Mouse (Mus musculus) left cerebral cortex, adult 9 months (tissue): ENCODE data around the gene Gm49396.

Experiments
- DNase-seq, 2 experiments: peaks; one replicate each; pipeline ENCODE4 v3.0.0; 2022; ENCODE audit warnings: low spot score in 2 of 2

The Gm49396 gene

DNA sequence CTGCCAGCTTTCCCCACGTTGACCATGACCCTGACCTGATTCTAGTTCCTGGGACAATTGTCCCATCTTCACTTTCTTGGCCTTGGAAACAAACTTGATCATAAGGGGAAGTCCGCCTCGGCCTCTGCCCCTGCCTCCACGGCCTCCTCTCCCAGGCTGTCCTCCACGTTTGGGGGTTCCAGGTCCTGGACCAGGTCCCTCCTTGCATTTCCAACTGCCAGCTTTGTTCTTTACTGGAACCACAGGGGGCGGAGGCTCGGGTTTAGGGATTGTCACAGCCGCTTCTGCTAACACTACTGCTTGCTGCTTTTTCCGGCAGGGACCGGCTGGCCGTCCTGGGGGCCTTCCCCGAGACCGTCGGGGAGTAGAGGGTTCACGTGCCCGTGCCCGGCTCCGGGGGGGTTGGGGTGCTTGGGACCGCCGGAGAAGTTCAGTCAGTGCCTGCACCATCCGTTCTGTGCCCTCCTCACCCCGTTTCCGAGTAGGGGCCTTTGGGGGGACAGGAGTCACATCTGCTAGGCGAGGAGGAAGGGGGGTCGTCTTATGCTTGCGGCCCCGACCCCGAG, 23.4 kb downstream of the Gm49396 start:
- no peak for DNase-seq

DNA sequence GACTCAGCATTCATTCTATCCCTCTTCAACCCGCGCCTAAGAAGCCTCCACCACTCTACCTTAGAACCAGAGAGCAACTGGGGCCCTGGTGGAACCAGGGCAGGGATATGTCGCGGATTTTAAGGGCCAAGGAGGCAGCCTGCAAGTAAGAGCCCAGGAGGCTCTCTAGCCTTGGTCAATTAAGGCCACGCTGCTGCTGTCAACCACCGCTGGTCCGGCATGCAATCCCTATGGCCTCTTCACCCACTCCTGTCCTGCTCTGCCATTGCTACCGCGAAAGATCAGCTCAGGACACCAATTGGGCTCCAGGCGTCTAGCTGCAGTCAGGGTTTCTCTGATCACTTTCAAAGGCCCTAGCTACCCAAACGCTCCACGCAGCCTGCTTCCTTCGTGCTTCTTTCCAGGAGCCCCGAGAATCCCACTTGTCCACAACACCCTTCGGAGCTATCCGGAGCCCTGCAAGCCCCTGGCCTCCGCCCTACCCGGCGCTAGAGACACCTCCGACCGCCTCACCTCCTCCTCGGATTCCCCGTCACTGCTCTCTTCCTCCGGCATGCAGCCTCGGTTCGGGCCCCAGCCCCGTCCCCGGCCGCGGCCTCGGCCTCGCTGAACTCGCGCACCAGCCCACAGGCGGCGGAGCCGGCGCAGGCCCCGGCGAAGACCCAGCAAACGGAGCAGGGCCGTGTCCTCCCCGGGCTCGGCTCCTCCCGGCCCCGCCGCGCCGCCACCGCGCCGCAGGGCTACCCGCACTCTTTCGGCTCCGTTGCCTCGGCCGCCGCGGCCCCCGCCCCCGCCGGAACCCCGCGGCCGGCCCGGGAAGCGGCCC, 24.9 kb downstream of the Gm49396 start:
- peak in 1 of 2 experiments; percentile 48 for DNase-seq

DNA sequence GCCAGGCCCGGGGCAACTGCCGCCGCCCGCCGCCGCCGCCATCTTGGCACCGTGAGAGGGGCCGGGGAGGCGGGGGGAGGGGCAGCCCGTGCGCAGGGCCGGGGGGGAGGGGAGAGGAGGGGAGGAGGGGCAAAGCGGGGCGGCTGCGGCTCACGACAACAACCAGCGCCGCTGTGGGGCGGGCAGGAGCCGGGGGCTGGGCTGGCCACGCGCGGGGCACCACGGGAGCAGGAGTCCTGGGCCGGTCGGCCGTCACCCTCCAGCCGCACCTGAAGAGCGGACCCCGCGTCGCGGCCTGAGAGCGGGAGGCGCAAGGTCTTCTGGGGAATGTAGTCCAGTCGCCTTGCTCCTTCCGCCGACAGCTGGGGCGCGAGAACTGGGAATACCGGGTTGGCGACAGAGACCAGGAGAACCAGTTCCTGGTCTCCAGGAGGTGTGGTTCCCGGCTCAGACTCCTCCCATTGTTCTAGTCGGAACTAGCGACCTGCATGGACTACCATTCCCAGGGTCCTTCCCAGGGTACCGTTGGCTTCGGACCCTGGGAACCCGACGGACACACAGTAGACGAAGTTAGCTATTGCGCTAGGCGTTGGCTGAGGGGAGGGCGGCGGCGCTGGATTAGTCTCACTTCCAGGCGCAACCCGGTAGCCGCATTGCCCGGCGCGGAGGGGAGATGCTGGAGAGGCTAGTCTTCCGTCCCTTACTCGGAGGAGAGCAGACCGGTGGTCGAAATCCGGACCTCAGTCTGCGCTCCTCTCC, 25.7 kb downstream of the Gm49396 start, which contains the start of gene Kmt2b:
Kmt2b (minus strand) TSS at position 51 of the 759 bp plus-strand sequence.
- peak; percentile 96 to 97 for DNase-seq

DNA sequence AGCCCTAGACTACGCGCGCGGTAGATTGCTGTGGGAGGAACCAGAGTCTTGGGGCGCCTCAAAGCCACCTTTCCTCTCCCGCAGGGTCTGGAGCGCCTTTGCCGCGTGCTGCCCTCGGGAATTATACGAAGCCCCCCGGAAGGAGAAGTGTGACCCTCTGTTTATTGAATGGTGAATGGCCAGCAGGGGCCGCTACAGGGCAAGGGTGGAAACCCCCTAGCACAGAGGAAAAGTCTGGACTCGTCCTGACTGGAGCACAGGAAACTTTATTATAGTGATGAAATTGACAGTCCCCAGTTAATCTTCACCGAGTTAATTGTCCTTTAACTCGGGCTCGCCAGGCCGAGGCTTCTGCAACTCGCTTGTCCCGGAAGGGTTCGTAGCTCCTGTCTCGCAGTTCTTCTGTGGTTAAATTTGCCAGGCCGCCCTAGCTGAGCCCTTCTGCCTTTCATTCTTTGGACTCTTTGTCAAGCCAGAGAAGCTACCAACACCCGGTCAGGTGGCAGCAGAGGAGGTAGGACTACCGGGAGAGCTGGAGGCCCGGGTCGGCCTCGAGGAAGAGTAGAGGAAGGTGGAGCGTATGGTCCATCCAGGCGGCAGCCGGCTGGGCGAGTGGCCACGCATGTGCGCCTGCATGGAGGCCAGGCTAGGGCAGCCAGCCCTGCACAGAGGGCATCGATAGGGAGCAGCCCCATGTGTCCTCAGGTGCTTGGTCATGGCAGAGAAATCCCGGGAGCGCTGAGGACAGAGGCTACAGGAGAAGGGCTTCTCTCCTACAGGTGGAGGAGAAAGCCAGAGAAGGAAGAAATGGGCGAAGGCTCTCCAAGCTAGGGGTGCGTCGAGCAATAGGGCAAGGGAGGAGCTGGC, 26.5 kb downstream of the Gm49396 start:
- DNase-seq, result peak in 1 of 2 experiments; percentile 79

DNA sequence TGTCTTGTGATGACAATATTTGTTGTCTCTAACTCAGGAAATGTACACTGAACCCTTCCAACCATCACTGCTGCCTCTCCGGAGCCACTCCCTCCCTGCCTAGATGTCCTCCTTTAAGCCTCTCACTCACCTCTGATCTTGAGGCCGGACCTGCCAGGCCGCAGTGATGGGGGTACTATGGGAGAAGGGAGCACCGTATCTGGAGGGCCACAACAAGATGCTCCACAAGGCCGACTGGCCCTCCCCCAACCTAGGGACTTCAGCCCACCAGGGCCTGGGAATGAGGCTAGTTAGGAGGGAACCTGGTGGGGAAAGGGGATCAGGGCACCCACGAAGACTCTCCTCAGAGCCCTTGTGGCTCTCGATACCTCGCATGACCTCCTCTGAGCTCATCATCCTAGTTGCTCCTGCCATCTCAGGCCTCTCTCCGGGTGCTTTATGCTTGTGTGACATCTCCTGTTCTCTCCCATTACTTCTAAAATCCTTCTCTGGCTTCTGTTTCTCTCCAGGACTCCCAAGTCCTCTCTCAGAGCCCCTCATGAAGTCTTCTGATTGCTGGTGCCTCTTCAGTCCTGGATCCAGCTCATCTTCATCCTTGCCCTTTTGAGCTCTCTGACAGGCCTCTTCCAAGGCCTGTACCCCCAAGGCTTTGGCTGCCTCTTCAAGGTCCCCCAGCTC, 27.9 kb downstream of the Gm49396 start:
- DNase-seq, result no peak

DNA sequence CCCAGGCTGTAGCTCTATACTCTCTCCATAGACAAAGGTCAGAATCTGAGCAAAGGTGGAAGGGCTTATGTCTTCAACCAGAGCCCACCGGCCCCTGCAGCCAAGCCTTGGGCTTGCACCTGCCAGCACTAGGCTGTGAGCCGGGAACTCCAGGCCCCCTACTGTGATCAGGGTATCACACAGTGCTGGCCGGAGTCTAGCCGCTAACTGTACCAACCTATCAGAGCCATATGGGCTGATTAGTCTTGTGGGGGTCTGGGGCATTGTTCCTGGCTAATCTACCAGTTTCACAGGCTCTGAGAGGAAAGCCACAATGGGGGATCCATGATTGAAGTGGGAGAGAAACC, 28.4 kb downstream of the Gm49396 start:
- no peak for DNase-seq

DNA sequence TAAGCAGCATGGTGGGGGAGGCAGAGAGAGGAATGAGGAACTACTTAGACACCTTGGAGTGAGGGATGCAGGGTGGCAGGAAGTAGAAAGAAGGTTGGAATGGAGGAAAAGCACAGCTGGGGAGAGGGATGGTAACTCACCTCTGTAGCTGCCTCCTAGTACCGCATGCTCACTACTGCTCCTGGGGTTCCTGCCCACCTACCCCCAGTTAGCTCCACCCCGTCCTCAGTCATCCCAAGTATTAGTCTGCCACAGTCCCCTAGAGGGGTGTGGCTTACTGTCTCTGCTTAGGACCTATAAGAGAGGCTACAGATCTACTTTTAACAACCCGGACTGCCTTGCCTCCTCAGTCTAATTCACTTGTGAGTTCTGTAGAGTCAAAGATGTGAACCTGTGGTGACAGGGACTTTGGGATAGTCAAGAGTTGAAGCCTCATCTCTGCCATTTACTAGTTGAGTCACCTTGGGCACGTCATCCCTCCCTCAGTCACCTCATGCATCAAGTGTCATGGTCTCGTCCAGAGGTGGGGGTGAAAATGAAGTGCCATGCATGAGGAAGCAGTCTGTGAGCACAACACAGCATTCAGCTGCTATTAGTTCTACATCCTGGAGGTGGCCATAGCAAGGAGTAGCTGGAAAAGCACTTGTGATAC, 29.8 kb downstream of the Gm49396 start:
- no peak for DNase-seq

DNA sequence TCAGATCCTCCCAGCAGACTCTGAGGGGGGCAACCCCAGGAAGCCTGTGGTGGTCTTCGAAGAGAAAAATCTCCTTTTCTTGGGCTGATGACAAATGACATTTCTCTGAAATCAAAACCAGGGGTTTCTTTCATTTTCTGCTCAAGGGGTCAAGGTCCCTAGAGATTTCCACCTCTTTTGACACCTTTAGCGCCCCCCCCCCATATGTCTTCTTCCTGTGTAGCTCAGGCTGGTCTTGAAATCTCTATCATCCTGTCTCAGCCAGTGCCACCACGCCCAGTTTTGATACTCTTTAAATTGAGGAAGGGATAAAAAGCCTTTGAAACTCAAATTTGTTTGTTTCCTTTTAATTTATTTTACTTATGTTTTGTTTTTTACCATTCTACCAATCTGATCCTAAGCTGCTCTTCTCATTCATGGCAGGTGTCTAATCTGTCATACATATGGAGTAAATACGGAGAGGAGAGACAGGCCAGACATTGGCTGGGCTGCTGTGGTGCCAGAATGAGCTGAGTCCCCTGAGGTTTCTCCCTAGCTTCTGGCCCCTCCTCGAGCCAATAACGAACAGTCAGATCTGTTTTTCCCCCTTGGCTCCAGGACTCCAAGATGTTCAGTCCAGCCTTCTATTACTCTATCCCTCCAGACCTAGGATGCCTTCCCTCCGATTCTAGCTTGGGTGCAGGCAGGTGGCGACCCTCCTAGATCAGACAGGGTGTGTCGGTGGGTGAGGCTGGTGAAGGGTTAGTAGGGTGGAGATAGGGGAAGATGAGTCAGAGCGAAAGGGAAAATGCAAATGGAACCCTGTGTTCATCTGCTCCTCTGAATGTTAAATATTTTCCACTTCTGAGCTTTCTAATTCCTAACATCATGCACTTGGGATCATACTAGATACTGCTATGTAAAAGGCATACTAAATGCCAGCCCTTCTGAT, 30.7 kb downstream of the Gm49396 start:
- no peak for DNase-seq

DNA sequence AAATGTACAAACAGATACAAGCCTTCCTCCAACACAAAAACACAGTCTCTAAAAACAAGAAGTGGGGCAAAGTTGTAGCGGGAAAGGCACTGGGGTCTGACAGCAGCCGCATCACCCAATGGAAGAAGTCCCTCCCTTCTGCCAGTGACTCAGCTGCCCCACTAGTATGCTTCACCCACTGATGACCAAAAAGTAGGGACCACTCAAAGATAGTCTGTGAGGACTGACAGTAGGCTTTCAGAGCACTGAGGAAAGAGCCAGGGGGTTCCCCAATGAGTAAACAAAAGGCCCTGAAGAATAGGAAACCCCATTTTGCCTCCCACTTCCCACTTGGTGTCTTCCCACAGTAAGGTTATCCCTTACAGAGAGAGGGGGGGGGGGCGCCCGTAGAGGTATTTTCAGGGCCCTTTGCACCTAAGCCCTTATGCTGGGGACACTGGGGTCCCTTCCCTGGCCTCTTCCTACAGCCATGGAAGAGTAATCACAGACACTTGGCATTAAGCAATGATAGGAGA, 31.4 kb downstream of the Gm49396 start:
- no peak for DNase-seq

DNA sequence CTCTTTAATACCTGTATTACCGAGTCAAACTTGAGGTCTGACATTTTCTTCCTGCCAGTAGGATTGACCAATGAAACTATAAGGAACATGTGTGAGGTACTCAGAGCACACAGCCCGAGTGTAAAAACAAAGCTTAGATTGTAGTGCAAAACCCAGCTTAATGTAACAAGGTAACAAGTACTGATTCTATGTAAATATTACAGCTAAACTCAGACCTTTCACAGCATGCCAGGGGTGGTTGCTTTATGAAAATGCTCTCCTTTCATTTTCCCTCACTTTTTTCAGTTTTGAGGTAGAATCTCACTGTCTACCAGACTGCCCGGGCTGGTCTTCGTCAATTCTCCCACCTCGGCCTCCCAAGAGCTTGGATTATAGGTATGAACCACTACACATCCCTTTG, 32.9 kb downstream of the Gm49396 start:
- no peak for DNase-seq

DNA sequence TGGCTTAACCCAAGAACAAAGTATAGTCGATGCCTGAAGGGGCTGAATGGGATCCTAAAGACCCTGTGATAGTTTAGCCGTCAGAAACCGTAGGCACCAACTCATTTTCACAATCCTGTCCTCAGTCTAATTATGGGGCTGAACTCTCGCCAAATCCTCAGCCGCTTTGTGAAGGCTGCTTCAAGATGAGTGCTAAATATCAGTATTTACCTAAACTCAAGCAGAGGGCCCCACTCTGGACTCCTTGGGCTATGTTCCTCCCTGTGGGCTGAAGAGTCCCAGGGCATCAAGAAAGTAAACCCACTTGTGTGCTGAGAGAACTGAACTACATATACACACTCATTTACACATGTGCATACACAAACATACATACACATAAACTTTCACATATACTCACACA, 33.7 kb downstream of the Gm49396 start:
- DNase-seq, result no peak

DNA sequence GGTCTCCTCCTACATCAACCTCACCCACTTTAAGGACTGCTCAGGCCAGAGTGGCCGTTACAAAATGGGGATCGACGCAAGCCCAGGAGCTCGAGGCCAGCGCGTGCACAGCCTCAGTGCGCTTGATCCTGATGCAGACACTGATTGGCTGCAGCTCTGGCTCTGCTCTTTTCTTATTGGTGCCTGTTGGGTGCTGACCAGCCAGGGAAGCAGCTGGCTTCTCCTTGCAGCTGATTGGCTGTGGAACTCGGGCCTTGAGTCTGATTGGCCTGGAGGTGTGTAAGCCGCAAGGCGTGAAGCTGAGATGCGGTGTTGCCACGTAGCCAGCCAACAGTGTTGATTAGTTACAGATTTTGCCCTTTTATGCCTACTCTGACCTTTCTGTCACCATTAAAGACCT, 35.6 kb downstream of the Gm49396 start, which contains the start of gene Zbtb32:
Zbtb32 (minus strand) TSS at position 124 of the 400 bp plus-strand sequence.
- no peak for DNase-seq

DNA sequence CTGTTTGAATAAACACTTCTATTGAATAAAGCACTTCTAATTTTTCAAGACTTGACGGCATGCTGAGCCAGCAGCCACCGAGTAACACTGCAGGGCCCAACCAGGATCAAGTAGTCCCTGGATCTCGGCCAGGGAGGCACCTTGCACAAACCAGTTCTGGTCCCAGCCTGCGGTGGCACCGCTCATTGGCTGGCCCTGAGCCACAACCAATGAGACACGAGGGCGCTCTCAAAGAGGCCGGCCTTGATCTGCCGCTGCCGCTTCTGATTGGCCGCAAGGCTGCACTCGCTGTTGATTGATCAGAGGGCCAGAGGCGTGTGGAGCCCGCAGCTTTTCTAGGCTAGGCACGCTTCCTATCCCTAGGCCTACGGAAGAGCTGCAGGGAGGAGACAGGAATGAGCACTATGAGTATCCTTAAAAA, 36.8 kb downstream of the Gm49396 start:
- DNase-seq, result peak; percentile 80 to 93

DNA sequence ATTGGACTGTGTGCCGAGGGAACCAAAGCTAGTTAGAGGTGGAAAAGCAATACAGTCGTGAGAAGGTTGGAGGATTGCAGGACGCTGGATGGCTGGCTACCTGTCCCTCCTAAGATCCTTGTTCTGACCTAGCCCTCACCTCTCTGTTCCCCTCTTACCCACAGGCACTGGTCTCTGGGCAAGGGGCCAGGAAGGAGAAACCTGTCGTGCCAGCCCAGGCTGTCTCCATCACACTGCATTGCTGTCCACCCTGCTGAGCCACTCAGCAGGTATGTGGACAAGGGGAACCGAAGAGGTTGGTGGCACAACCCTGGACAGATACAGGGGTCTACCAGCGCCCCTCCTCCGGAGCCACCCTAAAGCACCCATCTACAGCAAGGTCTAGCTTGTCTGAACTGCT, 37.5 kb downstream of the Gm49396 start:
- DNase-seq, result no peak

DNA sequence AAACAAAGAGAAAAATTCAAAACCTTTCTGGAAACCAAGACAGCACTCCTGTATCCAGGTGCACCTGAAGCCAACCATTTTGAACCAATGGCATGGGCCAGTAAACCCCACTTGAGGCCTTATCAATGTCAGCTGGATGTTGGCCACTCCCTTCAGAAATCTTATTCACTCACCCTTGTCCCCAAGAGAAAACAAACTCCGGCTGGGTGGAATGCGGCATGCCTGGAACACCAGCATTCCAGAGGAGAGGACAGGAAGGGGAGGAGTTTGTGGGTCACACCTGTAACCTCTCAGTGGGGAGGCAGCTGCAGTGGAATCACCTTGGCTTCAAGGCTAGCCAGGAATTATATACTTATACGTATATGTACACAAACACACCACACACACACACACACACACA, 39.4 kb downstream of the Gm49396 start:
- no peak for DNase-seq

DNA sequence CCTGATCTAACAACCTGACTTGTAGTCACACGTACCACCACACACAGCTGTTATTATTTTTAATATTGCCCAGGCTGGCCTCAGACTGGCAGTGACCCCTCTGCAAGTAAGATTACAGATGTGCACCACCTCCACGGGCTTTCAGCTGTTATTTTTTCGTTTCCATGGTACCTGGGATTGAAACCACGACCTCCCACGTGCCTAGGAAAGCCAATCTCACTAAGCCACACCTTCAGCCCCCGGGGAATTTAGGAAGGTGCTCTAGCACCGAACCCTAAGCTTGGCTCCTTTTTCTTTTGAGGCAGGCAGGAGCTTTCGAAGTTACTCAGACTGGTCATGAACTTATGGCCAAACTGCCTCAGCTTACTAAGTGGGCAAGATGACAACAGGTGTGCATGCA, 41.3 kb downstream of the Gm49396 start:
- no peak for DNase-seq

DNA sequence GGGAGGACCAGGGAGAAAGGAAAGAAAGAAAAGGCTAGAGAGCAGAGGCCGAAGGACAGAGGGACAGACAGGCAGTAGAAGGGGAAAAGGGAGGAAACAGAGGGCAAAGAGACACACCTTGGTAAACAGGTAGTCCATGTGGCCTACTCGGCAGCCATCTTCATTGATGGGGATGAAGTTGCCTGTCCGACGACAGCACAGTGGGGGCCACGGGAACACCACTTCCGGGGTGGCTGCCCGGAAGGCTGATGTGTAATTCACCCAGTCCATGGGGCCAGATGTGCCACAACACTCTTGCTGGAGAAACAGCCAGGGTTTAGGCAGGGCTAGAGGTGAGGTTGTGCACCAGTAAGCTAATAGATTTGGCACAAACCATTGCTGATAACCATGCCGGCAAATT, 41.8 kb downstream of the Gm49396 start:
- no peak for DNase-seq

DNA sequence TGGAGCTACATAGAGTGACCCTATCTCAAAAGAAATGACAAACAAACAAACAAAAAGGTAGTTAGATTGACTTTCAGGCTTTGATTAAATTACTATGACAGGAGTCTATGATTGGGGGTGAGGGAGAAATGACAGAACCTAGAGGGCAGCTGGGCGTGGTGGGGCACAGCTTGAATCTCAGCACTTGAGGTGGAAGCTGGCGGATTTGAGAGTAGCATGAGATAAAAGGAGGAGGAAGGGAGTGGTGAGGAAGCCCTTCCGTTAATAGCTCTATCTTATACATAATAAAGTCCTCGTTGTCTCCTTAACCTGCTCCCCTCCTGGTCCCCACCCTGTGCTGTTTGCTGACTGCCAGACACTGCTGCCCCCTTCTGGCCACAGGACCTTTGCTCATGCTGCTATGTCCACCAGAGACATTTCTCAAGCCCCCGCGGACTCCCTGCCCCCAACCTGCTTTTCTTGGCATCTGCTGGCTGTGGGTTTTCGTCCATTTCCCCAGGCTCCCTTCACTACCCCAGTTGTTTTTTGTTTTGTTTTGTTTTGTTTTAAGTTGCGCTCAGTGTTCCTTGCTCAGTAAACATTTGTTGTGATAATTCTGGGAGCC, 44.7 kb downstream of the Gm49396 start:
- DNase-seq, result no peak

DNA sequence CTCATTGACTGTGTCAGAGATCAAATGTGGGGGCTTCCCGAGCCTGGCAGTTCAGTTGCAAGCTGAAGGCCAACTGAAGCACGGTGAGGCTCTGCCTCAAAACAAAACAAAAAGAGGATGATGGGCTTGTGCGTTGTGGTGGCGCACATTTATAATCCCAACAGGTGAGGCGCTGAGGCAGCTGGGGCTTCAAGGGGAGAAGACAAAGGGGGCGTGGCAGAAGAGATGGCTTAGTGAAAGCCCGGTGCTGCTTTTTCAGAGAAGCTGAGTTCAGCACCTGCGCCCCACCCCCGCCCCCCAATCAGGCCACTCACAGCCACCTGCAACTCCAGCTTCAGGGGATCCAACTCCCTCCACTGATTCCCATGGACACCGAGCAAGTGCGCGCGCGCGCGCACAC, 45.3 kb downstream of the Gm49396 start:
- no peak for DNase-seq
